Mouse (Mus musculus): ENCODE results near the gene Card9. TPM values are rescaled to one million over a fixed set of nuclear protein-coding genes. Genes with fewer than 3 reads are reported as not detected.
A peak's percentile ranks its signal among the peaks of the same experiment; 100 is the strongest.

Gene Card9
- polyA plus RNA-seq, 1 experiment from 2014 or later, result 0.79 TPM

DNA sequence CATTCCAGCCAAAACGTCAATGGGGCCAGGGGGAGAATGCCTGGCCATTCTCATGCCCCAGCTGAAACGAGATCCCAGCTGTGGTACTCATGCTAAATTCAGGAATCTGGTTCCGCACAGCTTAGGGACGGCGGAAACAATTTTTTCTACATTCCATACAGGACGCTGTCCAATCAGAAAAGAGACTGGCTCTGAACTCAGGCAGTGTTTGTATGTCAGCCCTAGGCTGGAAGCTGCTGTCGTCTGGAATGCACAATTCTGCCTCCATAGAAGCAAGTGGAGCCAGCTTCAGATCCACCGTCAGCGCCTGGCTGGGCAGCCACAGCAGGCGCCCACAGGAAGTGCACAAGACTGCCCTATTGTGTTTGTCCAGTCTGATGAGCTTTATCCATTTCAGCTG is 51.0 kb downstream of the Card9 start:
- Histone ChIP-seq H3K9me3 (no peaks in the 10 kb centered on the region), H3K4me2 (replicated peaks) (no peak overlapping the region; the same call in 1 of the 2 replicates), H3K27ac (peak overlapping the region; percentile 72), H3K4me1 (replicated peaks) (peaks cover 23% of the 10 kb centered on the region), H3K9ac (no peak overlapping the region), H3K36me3 (no peaks in the 10 kb centered on the region), H3K27me3 (replicated peaks) (no peaks in the 10 kb centered on the region), H3K4me3 (replicated peaks) (no peak overlapping the region)
- peak; percentile 82 for ATAC-seq
- 17% methylated on average over 10 of the region's 10 CpGs for WGBS

DNA sequence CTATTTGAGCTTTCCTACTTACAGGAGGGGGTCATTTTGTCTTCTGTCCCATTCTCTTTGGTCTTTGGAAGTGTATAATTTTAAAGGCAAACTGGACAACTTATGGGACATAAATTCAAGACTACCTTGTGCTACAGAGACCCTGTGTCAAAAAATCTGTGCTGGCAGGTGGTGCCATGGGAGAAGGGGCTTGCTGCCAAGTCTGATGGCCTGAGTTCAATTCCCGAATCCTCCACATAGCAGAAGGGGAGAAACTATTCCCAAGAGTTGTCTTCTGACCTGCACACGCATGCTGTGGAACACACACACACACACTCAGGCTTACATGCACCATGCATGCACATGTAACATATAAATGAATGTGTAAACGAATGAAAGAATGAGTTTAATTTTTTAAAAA is 54.0 kb downstream of the Card9 start:
- H3K27ac ChIP-seq, result no peak overlapping the region
- WGBS, result 91% methylated on average over 3 of the region's 3 CpGs
- no peak overlapping the region for H3K4me3 ChIP-seq (replicated peaks)
- H3K9ac ChIP-seq, result no peak overlapping the region
- no peaks in the 10 kb centered on the region for H3K36me3 ChIP-seq
- peaks cover 12% of the 10 kb centered on the region; the same call in 1 of the 2 replicates for H3K4me1 ChIP-seq (replicated peaks)
- H3K4me2 ChIP-seq (replicated peaks), result no peak overlapping the region
- no peaks in the 10 kb centered on the region for H3K27me3 ChIP-seq (replicated peaks)
- no peaks in the 10 kb centered on the region for H3K9me3 ChIP-seq
- no peak for ATAC-seq

DNA sequence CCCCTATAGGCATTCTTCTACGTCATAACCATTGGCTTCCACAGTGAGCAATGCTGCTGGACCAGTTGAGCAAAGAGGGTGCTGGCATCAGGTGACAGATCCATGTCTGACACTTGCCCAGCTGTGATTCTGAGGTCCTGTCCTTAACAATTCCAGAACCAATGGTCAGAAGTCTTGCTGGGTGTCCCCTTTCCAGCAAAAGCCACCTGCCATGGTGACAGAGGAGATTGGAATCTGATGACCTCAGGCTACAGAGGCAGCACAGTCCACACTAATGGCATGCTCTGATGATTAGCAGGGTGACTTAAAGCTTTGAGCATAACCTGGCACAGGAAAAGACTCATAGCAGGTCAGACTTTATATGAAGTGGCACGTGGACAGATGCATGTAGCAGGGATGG is 55.2 kb downstream of the Card9 start:
- H3K4me1 ChIP-seq (replicated peaks), result peaks cover 11% of the 10 kb centered on the region; the same call in 1 of the 2 replicates
- no peak overlapping the region for H3K9ac ChIP-seq
- WGBS, result 77% methylated on average over 2 of the region's 2 CpGs
- H3K27ac ChIP-seq, result no peak overlapping the region
- no peaks in the 10 kb centered on the region for H3K27me3 ChIP-seq (replicated peaks)
- no peak overlapping the region for H3K4me2 ChIP-seq (replicated peaks)
- H3K36me3 ChIP-seq, result no peaks in the 10 kb centered on the region
- no peaks in the 10 kb centered on the region for H3K9me3 ChIP-seq
- no peak overlapping the region for H3K4me3 ChIP-seq (replicated peaks)
- no peak for ATAC-seq

DNA sequence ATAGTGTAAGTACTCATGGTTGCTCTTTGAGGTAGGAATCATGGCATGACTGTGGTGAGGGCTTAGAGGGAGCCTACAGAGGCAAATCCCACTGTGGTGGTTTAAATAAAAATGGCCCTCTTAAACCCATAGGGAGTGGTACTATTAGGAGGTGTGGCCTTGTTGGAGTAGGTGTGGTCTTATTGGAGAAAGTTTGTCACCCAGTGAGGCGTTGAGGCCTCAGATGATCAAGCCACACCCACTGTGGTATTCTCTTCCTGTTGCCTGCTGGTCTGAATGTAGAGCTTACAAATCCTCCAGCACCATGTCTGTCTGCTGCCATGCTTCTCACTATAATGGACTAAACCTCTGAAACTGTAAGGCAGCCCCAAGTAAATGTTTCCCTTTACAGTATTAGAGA is 56.0 kb downstream of the Card9 start:
- Histone ChIP-seq H3K9ac (no peak overlapping the region), H3K9me3 (no peaks in the 10 kb centered on the region), H3K4me3 (replicated peaks) (no peak overlapping the region), H3K36me3 (no peaks in the 10 kb centered on the region), H3K4me1 (replicated peaks) (peaks cover 7% of the 10 kb centered on the region; the same call in 1 of the 2 replicates), H3K27ac (no peak overlapping the region), H3K4me2 (replicated peaks) (no peak overlapping the region), H3K27me3 (replicated peaks) (0 out of 2 replicates have a peak, but pooled peaks cover 4% of the 10 kb centered on the region)
- 63% methylated on average over 1 of the region's 1 CpGs for WGBS
- ATAC-seq, result no peak

Other genes starting within 250 kb of the Card9 start
- 14.4 and 16.9 TPM in 2 replicates for gene Nacc2, start 237.7 kb downstream of the Card9 start, polyA plus RNA-seq (2015; fragmentation: Nextera tagmentation; extraction: Ambion mirVana)
- gene Lhx3, start 152.6 kb downstream of the Card9 start, polyA plus RNA-seq (2015; fragmentation: Nextera tagmentation; extraction: Ambion mirVana), result not detected in 2 replicates
- 23.2 and 26.9 TPM in 2 replicates for gene Qsox2, start 123.4 kb downstream of the Card9 start, polyA plus RNA-seq (2015; fragmentation: Nextera tagmentation; extraction: Ambion mirVana)
- 0.36 and 0.37 TPM in 2 replicates for gene Ccdc187, start 66.4 kb downstream of the Card9 start, polyA plus RNA-seq (2015; fragmentation: Nextera tagmentation; extraction: Ambion mirVana)
- gene Gpsm1, start 45.4 kb downstream of the Card9 start, polyA plus RNA-seq (2015; fragmentation: Nextera tagmentation; extraction: Ambion mirVana), result 26.7 and 26.8 TPM in 2 replicates
- 23.6 and 24.7 TPM in 2 replicates for gene Dnlz, start 8.8 kb downstream of the Card9 start, polyA plus RNA-seq (2015; fragmentation: Nextera tagmentation; extraction: Ambion mirVana)
- 19.7 and 25.2 TPM in 2 replicates for gene Snapc4, start 19.7 kb upstream of the Card9 start, polyA plus RNA-seq (2015; fragmentation: Nextera tagmentation; extraction: Ambion mirVana)
- gene Entr1, start 28.4 kb upstream of the Card9 start, polyA plus RNA-seq (2015; fragmentation: Nextera tagmentation; extraction: Ambion mirVana), result 88.2 and 90.6 TPM in 2 replicates
- 101 and 105 TPM in 2 replicates for gene Pmpca, start 28.4 kb upstream of the Card9 start, polyA plus RNA-seq (2015; fragmentation: Nextera tagmentation; extraction: Ambion mirVana)
- 14.6 and 17.1 TPM in 2 replicates for gene Inpp5e, start 48.3 kb upstream of the Card9 start, polyA plus RNA-seq (2015; fragmentation: Nextera tagmentation; extraction: Ambion mirVana)
- gene Sec16a, start 84.3 kb upstream of the Card9 start, polyA plus RNA-seq (2015; fragmentation: Nextera tagmentation; extraction: Ambion mirVana), result 20.2 and 24.7 TPM in 2 replicates
- gene Notch1, start 155.7 kb upstream of the Card9 start, polyA plus RNA-seq (2015; fragmentation: Nextera tagmentation; extraction: Ambion mirVana), result 11.3 and 12.2 TPM in 2 replicates
- 113 and 124 TPM in 2 replicates for gene Egfl7, start 219.1 kb upstream of the Card9 start, polyA plus RNA-seq (2015; fragmentation: Nextera tagmentation; extraction: Ambion mirVana)
- gene Gm20532, start 225.7 kb upstream of the Card9 start, polyA plus RNA-seq (2015; fragmentation: Nextera tagmentation; extraction: Ambion mirVana), result not detected in 2 replicates
- 79.9 and 90.3 TPM in 2 replicates for gene Agpat2, start 243.5 kb upstream of the Card9 start, polyA plus RNA-seq (2015; fragmentation: Nextera tagmentation; extraction: Ambion mirVana)